Mouse (Mus musculus) MEL (cell line): Measurements from ENCODE around the gene Lmx1b.

Source experiments
- POLR2A ChIP-seq, 2 experiments: IDR thresholded peaks; 2 replicates each; pipeline ENCODE4 v1.6.1; 2011 to 2012; ENCODE audit warnings: low read length in 2 of 2, mild to moderate bottlenecking in 2 of 2, control low read depth in 1 of 2, improper control_type of control experiment in 1 of 2, low read depth in 1 of 2, moderate library complexity in 1 of 2; ENCODE audit not compliant: control insufficient read depth in 1 of 2, insufficient read depth in 1 of 2, poor library complexity in 1 of 2
- POLR2AphosphoS2 ChIP-seq: IDR thresholded peaks from 2 replicates; pipeline ENCODE4 v1.6.1; 2011; ENCODE audit warnings: low read length, improper control_type of control experiment
- SIN3A ChIP-seq: IDR thresholded peaks from 2 replicates; pipeline ENCODE4 v1.6.1; 2012; ENCODE audit warnings: low read length, improper control_type of control experiment, inconsistent platforms

GRCm38 (mm10) chr2:33597384-33597783, 42.9 kb downstream of the Lmx1b start:
- TF ChIP-seq SIN3A = no peak
- no peak for TF ChIP-seq POLR2A (IDR thresholded peaks at IDR 0.05; ENCODE audit: control insufficient read depth in 1 of 2, insufficient read depth in 1 of 2, low read depth in 1 of 2, low read length in 2 of 2, poor library complexity in 1 of 2)
- no peak for TF ChIP-seq POLR2AphosphoS2
